Mouse (Mus musculus) forebrain, embryonic 15.5 days (tissue): Measurements from ENCODE around the gene Usp39. TPM values are rescaled to one million over a fixed set of nuclear protein-coding genes. Genes with fewer than 3 reads are reported as not detected.

Experiments
- ATAC-seq: fragments of 200-750 bp; cut with Nextera tagmentation; replicated peaks from 2 replicates; pipeline ENCODE4 v1.8.0; 2017; ENCODE audit warnings: mild to moderate bottlenecking, moderate TSS enrichment, moderate library complexity
- H3K27ac ChIP-seq: fragments of 300-500 bp; sonication (generic); replicated peaks from 2 replicates; pipeline ENCODE4 v1.5.1; 2015; ENCODE audit warnings: mild to moderate bottlenecking, inconsistent platforms
- H3K27me3 ChIP-seq: fragments of 300-500 bp; sonication (generic); 2 replicates; pipeline ENCODE4 v1.6.1; 2015; ENCODE audit warnings: inconsistent platforms
- H3K36me3 ChIP-seq: fragments of 300-500 bp; sonication (generic); 2 replicates; pipeline ENCODE4 v1.6.1; 2015; ENCODE audit warnings: mild to moderate bottlenecking, inconsistent platforms
- H3K4me1 ChIP-seq: fragments of 300-500 bp; sonication (generic); 2 replicates; pipeline ENCODE4 v1.6.1; 2015; ENCODE audit warnings: inconsistent platforms
- H3K4me2 ChIP-seq: fragments of 300-500 bp; sonication (generic); replicated peaks from 2 replicates; pipeline ENCODE4 v1.6.1; 2015; ENCODE audit warnings: mild to moderate bottlenecking, inconsistent platforms
- H3K4me3 ChIP-seq: fragments of 300-500 bp; sonication (generic); 2 replicates; pipeline ENCODE4 v1.5.1; 2015; ENCODE audit warnings: mild to moderate bottlenecking, inconsistent platforms
- H3K9ac ChIP-seq: fragments of 300-500 bp; sonication (generic); replicated peaks from 2 replicates; pipeline ENCODE4 v1.6.1; 2015; ENCODE audit warnings: mild to moderate bottlenecking, inconsistent platforms
- H3K9me3 ChIP-seq: fragments of 300-500 bp; sonication (generic); 2 replicates; pipeline ENCODE4 v1.6.1; 2016; ENCODE audit warnings: inconsistent platforms
- WGBS: fragments of 180-500 bp; shearing (Covaris S2); methylation state at CpG from one replicate; pipeline ENCODE4 v1.1.7; 2015; ENCODE audit warnings: mixed read lengths; 5-methylcytosine and 5-hydroxymethylcytosine counted together
- polyA plus RNA-seq: library from polyadenylated mRNA; unstranded; fragments of >200 nt; fragmentation: Nextera tagmentation; extraction: Ambion mirVana; gene quantifications from 2 replicates; pipeline ENCODE4 v1.2.1, GENCODE M21; 2015

Gene Usp39
- polyA plus RNA-seq, 1 experiment from 2014 or later, result 53.4 TPM

GRCm38 (mm10) chr6:72345633-72346032, 649 bp upstream of the Usp39 start:
- Histone ChIP-seq H3K27ac (no peak overlapping the region), H3K9me3 (no peaks in the 10 kb centered on the region), H3K9ac (peak overlapping the region; percentile 50; the same call in 1 of the 2 replicates), H3K4me2 (peak overlapping the region; percentile 88), H3K36me3 (peaks cover 21% of the 10 kb centered on the region), H3K27me3 (no peaks in the 10 kb centered on the region), H3K4me3 (peak overlapping the region; percentile 97), H3K4me1 (peaks cover 45% of the 10 kb centered on the region)
- no peak for ATAC-seq
- 53% methylated on average over 6 of the region's 6 CpGs for WGBS

GRCm38 (mm10) chr6:72344396-72345073, 449 bp downstream of the Usp39 start:
- under 1% methylated on average over 37 of the region's 42 CpGs for WGBS
- H3K4me2 ChIP-seq, result peak overlapping the region; percentile 88
- no peaks in the 10 kb centered on the region for H3K9me3 ChIP-seq
- peak overlapping the region; percentile 78 for H3K27ac ChIP-seq
- peaks cover 14% of the 10 kb centered on the region for H3K36me3 ChIP-seq
- no peaks in the 10 kb centered on the region for H3K27me3 ChIP-seq
- H3K4me1 ChIP-seq, result peaks cover 44% of the 10 kb centered on the region
- peak overlapping the region; percentile 97 for H3K4me3 ChIP-seq
- peak; percentile 58 for ATAC-seq
- H3K9ac ChIP-seq, result peak overlapping the region; percentile 87

DNA sequence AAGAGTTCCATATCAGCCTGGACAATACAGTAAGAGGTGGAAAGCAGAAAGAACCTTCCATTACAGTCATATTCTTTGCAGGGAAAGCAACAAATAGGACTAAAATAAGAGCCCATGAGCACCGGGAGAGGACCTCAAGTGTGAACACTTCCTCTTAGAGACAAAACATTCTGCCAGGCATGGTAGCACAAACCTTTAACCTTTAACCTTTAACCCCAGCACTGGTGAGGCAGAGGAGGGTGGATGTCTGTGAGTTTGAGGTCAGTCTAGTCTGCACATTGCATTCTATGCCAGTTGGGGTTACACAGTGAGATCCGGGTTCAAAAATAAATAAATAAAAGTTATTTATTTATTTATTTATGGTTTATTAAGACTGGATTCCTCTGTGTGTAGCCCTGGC, 4.5 kb downstream of the Usp39 start:
- H3K4me2 ChIP-seq, result no peak overlapping the region
- 78% methylated on average over 2 of the region's 2 CpGs for WGBS
- no peak for ATAC-seq
- no peaks in the 10 kb centered on the region for H3K9me3 ChIP-seq
- no peak overlapping the region for H3K27ac ChIP-seq
- peaks cover 14% of the 10 kb centered on the region for H3K4me1 ChIP-seq
- H3K4me3 ChIP-seq, result no peak overlapping the region
- H3K36me3 ChIP-seq, result peaks cover 44% of the 10 kb centered on the region
- no peaks in the 10 kb centered on the region for H3K27me3 ChIP-seq
- no peak overlapping the region for H3K9ac ChIP-seq

GRCm38 (mm10) chr6:72333111-72333510, 11.9 kb downstream of the Usp39 start:
- 84% methylated on average over 5 of the region's 5 CpGs for WGBS
- Histone ChIP-seq H3K27ac (no peak overlapping the region), H3K9ac (no peak overlapping the region), H3K36me3 (peaks cover 87% of the 10 kb centered on the region), H3K4me3 (no peak overlapping the region), H3K4me2 (no peak overlapping the region), H3K4me1 (no peaks in the 10 kb centered on the region), H3K27me3 (no peaks in the 10 kb centered on the region), H3K9me3 (no peaks in the 10 kb centered on the region)
- ATAC-seq, result no peak

DNA sequence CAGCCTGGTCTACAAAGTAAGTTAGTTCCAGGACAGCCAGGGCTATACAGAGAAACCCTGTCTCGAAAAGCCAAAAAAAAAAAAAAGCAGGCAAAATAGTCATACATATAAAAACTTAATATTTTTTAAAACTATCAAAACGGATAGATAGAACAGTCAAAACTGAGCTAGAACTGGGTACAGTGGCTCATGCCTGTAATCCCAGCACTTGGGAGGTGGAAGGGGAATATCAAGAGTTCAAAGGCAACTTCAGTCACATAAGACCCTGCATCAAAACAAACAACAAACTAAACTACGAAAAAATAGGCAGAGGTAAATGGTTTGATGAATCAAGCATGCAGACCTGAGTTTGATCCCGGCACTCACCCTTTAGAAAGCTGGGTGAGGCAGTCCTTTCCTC, 14.9 kb downstream of the Usp39 start:
- Histone ChIP-seq H3K4me3 (no peak overlapping the region), H3K9me3 (no peaks in the 10 kb centered on the region), H3K4me2 (no peak overlapping the region), H3K27ac (no peak overlapping the region), H3K36me3 (peaks cover 84% of the 10 kb centered on the region), H3K9ac (no peak overlapping the region), H3K27me3 (no peaks in the 10 kb centered on the region), H3K4me1 (no peaks in the 10 kb centered on the region)
- WGBS, result 93% methylated on average over 4 of the region's 4 CpGs
- no peak for ATAC-seq

DNA sequence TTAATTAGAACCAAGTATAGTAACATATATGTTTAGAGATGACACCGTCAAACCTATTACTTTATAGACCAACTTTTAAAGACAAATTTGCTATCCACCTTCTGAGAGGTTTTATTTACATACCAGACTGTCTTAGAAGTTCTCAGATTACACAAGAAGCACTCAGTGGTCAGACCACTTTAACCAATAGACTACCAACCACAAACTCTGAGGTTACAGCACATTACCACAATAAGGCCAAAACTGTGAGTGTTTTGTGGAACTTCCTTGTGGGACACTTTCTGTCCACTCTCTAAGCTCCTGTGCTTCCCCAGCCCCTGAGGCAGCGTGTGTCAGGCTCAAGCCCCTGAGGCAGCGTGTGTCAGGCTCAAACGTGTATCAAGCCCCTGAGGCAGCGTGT, 16.0 kb downstream of the Usp39 start:
- no peaks in the 10 kb centered on the region for H3K4me1 ChIP-seq
- H3K27ac ChIP-seq, result no peak overlapping the region
- H3K27me3 ChIP-seq, result no peaks in the 10 kb centered on the region
- H3K4me2 ChIP-seq, result no peak overlapping the region
- no peak overlapping the region for H3K4me3 ChIP-seq
- no peak for ATAC-seq
- WGBS, result 89% methylated on average over 5 of the region's 5 CpGs
- H3K36me3 ChIP-seq, result peaks cover 85% of the 10 kb centered on the region
- H3K9ac ChIP-seq, result no peak overlapping the region
- no peaks in the 10 kb centered on the region for H3K9me3 ChIP-seq

GRCm38 (mm10) chr6:72326274-72326673, 18.7 kb downstream of the Usp39 start:
- Histone ChIP-seq H3K27me3 (no peaks in the 10 kb centered on the region), H3K36me3 (peaks cover 87% of the 10 kb centered on the region), H3K4me3 (no peak overlapping the region), H3K9me3 (no peaks in the 10 kb centered on the region), H3K9ac (no peak overlapping the region), H3K4me2 (no peak overlapping the region), H3K4me1 (no peaks in the 10 kb centered on the region), H3K27ac (no peak overlapping the region)
- no peak for ATAC-seq
- 76% methylated on average over 6 of the region's 6 CpGs for whole genome bisulfite sequencing

DNA sequence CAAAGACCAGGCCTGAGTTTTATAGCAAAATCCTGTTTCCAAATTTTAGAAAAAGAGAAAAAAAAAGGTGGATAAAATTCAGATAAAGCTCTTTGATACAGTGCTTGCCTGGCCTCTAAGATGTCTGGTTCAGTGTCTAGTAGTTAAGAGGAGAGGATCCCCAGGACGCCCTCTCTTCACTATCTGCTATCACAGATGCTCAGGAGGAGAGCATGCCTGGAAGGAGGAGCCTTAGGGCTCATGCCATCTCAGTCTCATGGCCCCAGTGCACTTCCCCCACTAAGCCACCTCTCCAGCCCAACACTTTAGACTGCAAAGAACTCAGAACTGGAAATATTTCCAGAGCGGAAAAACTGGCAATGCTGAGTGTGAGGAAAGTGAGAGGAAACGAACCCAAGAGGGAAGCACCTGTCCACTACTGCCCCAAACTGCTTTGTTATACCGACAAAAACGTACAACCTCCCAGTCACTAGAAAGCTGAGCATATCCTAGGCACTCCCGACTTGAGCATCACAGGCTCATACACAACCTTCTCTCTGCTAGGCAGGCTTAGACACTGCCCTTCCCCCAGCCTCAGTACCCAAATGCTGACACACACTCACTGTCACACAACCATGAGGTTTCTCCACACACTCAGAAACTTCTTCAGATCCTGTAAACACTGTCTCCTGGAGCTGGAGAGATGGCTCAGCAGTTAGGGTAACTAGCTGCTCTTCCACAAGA, 21.0 kb downstream of the Usp39 start:
- Histone ChIP-seq H3K4me3 (no peak overlapping the region), H3K4me1 (no peaks in the 10 kb centered on the region), H3K27me3 (no peaks in the 10 kb centered on the region), H3K9ac (no peak overlapping the region), H3K27ac (no peak overlapping the region), H3K9me3 (no peaks in the 10 kb centered on the region), H3K4me2 (no peak overlapping the region), H3K36me3 (peaks cover 93% of the 10 kb centered on the region)
- 91% methylated on average over 6 of the region's 6 CpGs for WGBS
- no peak for ATAC-seq

- no peaks in the 10 kb centered on the region for H3K9me3 ChIP-seq
- 91% methylated on average over 3 of the region's 3 CpGs for WGBS
- H3K27me3 ChIP-seq, result no peaks in the 10 kb centered on the region
- no peak overlapping the region for H3K4me3 ChIP-seq
- no peak overlapping the region for H3K27ac ChIP-seq
- peaks cover 93% of the 10 kb centered on the region for H3K36me3 ChIP-seq
- H3K4me1 ChIP-seq, result no peaks in the 10 kb centered on the region
- no peak overlapping the region for H3K4me2 ChIP-seq
- H3K9ac ChIP-seq, result no peak overlapping the region
- ATAC-seq, result no peak
These were observed 22.0 kb downstream of the Usp39 start for GRCm38 (mm10) chr6:72322936-72323335.

DNA sequence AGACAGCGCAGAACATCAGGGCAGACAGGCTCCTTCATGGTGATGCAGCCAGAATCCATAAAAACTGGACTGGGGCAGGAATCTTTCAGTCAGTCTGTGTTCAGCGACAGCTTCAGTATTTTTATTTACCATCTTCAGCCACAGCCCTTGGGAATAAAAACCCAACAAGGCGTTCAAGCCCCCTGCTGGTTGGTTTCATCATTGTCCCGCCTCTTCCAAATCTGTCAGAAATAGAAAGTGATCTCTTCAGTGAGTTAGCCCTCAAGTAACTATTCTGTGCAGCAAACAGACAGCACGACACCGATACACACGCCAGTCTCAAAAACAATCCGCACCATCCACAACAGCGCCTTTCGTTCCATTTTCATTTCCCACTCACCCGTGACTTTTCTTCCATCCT, 26.0 kb downstream of the Usp39 start:
- Histone ChIP-seq H3K4me2 (no peak overlapping the region), H3K9me3 (no peaks in the 10 kb centered on the region), H3K4me3 (no peak overlapping the region), H3K27me3 (no peaks in the 10 kb centered on the region), H3K4me1 (no peaks in the 10 kb centered on the region), H3K36me3 (peaks cover 65% of the 10 kb centered on the region), H3K27ac (no peak overlapping the region), H3K9ac (no peak overlapping the region)
- WGBS, result 80% methylated on average over 11 of the region's 11 CpGs
- no peak for ATAC-seq

- 83% methylated on average over 5 of the region's 5 CpGs for WGBS
- Histone ChIP-seq H3K27ac (no peak overlapping the region), H3K9ac (no peak overlapping the region), H3K4me1 (no peaks in the 10 kb centered on the region), H3K9me3 (no peaks in the 10 kb centered on the region), H3K27me3 (no peaks in the 10 kb centered on the region), H3K4me3 (no peak overlapping the region), H3K4me2 (no peak overlapping the region), H3K36me3 (peaks cover 61% of the 10 kb centered on the region)
- no peak for ATAC-seq
These were observed 26.5 kb downstream of the Usp39 start for GRCm38 (mm10) chr6:72318440-72318839.

- no peak overlapping the region for H3K9ac ChIP-seq
- no peaks in the 10 kb centered on the region for H3K9me3 ChIP-seq
- no peaks in the 10 kb centered on the region for H3K27me3 ChIP-seq
- H3K4me2 ChIP-seq, result no peak overlapping the region
- 86% methylated on average over 1 of the region's 1 CpGs for WGBS
- H3K4me1 ChIP-seq, result no peaks in the 10 kb centered on the region
- H3K27ac ChIP-seq, result no peak overlapping the region
- peaks cover 40% of the 10 kb centered on the region for H3K36me3 ChIP-seq
- no peak for ATAC-seq
- no peak overlapping the region for H3K4me3 ChIP-seq
These were observed 28.9 kb downstream of the Usp39 start for GRCm38 (mm10) chr6:72316044-72316443.
